Mouse (Mus musculus): ENCODE measurements around the gene Hist2h3b.

DNA sequence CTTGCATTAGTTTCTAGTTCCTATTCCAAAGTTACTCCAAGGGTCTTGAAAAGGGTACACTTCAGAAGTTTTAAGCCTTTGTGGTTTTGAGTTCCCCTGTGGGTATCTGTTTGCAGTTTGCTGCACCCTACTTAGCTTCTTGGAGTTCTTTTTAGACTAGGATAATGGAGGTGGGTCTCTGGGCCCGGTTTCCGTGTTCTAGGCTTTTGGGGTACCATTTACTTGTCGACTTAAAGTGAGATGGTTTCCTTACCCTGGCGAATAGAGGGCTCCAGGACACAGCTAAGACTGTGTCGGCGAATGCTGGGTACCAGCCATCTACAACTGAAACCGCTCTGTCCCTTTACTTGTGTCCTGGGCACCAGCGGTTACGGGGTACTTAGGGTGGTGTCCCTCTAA is 46.8 kb upstream of the Hist2h3b start:
- TF ChIP-seq CTCF (conservative IDR thresholded peaks at IDR 0.05; ENCODE audit: insufficient read depth, insufficient read length, low read depth, low read length) (no peak), POLR2A (IDR thresholded peaks at IDR 0.05; ENCODE audit: low read depth, low read length) (no peak)
